ENCODE assay signal across 9 mouse cellular contexts in genomic region chr5:35884262-35884661, GRCm38 (mm10). TPM values are rescaled to one million over a fixed set of nuclear protein-coding genes. Genes with fewer than 3 reads are reported as not detected.
DNase-seq lines count a peak whose midpoint lies in the region; ATAC-seq and TF ChIP-seq lines count a peak whose summit lies in the region.
"Had no signal": no experiment of that assay in that cellular context is flagged by ENCODE, and none has a peak within 500 bp of the region (broad histone marks: within the 10 kb centered on the region; RNA-seq: fewer than 3 reads in every experiment).

No protein-coding gene starts in this region.

- H3K27ac ChIP-seq in forebrain, postnatal 0 days (ENCODE audit: low read depth, low read length) = no peak overlapping the region
- H3K27ac ChIP-seq in limb, embryonic 14.5 days (replicated peaks; ENCODE audit: low read depth, low read length) = no peak overlapping the region
- H3K27ac ChIP-seq in heart, embryonic 11.5 days (ENCODE audit: low read depth, low read length) = no peak overlapping the region
- H3K27ac ChIP-seq: neural tube, embryonic 12.5 days had no signal

- H3K4me3 ChIP-seq in forebrain, postnatal 0 days (ENCODE audit: low read depth, low read length) = no peak overlapping the region
- H3K4me3 ChIP-seq in limb, embryonic 14.5 days (replicated peaks; ENCODE audit: low read length) = no peak overlapping the region
- H3K4me3 ChIP-seq in heart, embryonic 11.5 days (ENCODE audit: low read depth, low read length) = no peak overlapping the region
- H3K4me3 ChIP-seq: neural tube, embryonic 12.5 days had no signal

- TF ChIP-seq POLR2A in limb, embryonic 14.5 days (IDR thresholded peaks at IDR 0.05; ENCODE audit: borderline replicate concordance, extremely low read depth, insufficient read depth, insufficient read length) = no peak

- 0 out of 2 replicates have a peak, but pooled peaks cover 8% of the 10 kb centered on the region for H3K4me1 ChIP-seq in forebrain, postnatal 0 days (ENCODE audit: insufficient read depth)
- H3K4me1 ChIP-seq in limb, embryonic 14.5 days (ENCODE audit: control insufficient read depth, insufficient read depth, low read length) = no peaks in the 10 kb centered on the region
- peaks cover 5% of the 10 kb centered on the region; the same call in 1 of the 2 replicates for H3K4me1 ChIP-seq in heart, embryonic 11.5 days (ENCODE audit: control insufficient read depth, insufficient read depth, low read length)
- H3K4me1 ChIP-seq: neural tube, embryonic 12.5 days had no signal

- TF ChIP-seq CTCF in forebrain, postnatal 0 days (IDR thresholded peaks at IDR 0.05; ENCODE audit: low read depth) = peak; percentile 62

- no peak overlapping the region for H3K4me2 ChIP-seq in forebrain, postnatal 0 days (ENCODE audit: low read depth)
- H3K4me2 ChIP-seq in limb, embryonic 14.5 days (replicated peaks; ENCODE audit: low read depth, low read length, severe bottlenecking) = no peak overlapping the region
- no peak overlapping the region for H3K4me2 ChIP-seq in heart, embryonic 11.5 days
- H3K4me2 ChIP-seq: neural tube, embryonic 12.5 days had no signal

- no peaks in the 10 kb centered on the region for H3K9me3 ChIP-seq in forebrain, postnatal 0 days (ENCODE audit: low read length)
- H3K9me3 ChIP-seq in limb, embryonic 14.5 days (ENCODE audit: control insufficient read depth, low read length) = no peaks in the 10 kb centered on the region
- no peaks in the 10 kb centered on the region for H3K9me3 ChIP-seq in heart, embryonic 11.5 days (replicated peaks; ENCODE audit: control insufficient read depth, low read length)
- H3K9me3 ChIP-seq: neural tube, embryonic 12.5 days had no signal

- no peaks in the 10 kb centered on the region for H3K27me3 ChIP-seq in forebrain, postnatal 0 days (ENCODE audit: insufficient read depth, low read length)
- no peaks in the 10 kb centered on the region for H3K27me3 ChIP-seq in limb, embryonic 14.5 days (ENCODE audit: control insufficient read depth, insufficient read depth, low read length)
- no peaks in the 10 kb centered on the region for H3K27me3 ChIP-seq in heart, embryonic 11.5 days (ENCODE audit: control insufficient read depth, insufficient read depth, low read length)
- H3K27me3 ChIP-seq: neural tube, embryonic 12.5 days had no signal

- peak; percentile 36; the same call in 1 of the 2 replicates for ATAC-seq in forebrain, postnatal 0 days
- no peak for ATAC-seq in limb, embryonic 14.5 days (ENCODE audit: low FRiP score, low read depth)
- ATAC-seq in heart, embryonic 11.5 days (replicated peaks; ENCODE audit: insufficient number of reproducible peaks, low FRiP score, low TSS enrichment) = no peak

- no peaks in the 10 kb centered on the region for H3K36me3 ChIP-seq in forebrain, postnatal 0 days (ENCODE audit: insufficient read depth)
- no peaks in the 10 kb centered on the region for H3K36me3 ChIP-seq in limb, embryonic 14.5 days (ENCODE audit: control insufficient read depth, insufficient read depth, low read length)
- H3K36me3 ChIP-seq in heart, embryonic 11.5 days (ENCODE audit: control insufficient read depth, insufficient read depth, low read length) = no peaks in the 10 kb centered on the region
- H3K36me3 ChIP-seq: neural tube, embryonic 12.5 days had no signal

- DNase-seq in heart, postnatal 14 days = peak; percentile 40 to 66
- DNase-seq in heart, postnatal 25 days (ENCODE audit: low spot score) = no peak
- peak; percentile 41 to 45 for DNase-seq in B cell, adult 2 months
- peak; percentile 90 for DNase-seq in ZHBTc4 (ENCODE audit: low read depth, low spot score)
- peak; percentile 58 for DNase-seq in forebrain, postnatal 0 days
- peak; percentile 19 for DNase-seq in limb, embryonic 14.5 days (ENCODE audit: low spot score)
- peak; percentile 81 for DNase-seq in testis, postnatal 10 days (ENCODE audit: low spot score)

- intact Hi-C loops in heart, postnatal 14 days (cut with DNase I) = no loop called here
- intact Hi-C loops in heart, postnatal 25 days (cut with DNase I) = loop anchor here (10.0 kb wide), 1 partner anchor 511 kb away; the partner anchor contains the start of gene Sorcs2

- 35% methylated on average over 11 of the region's 11 CpGs for WGBS in forebrain, postnatal 0 days
- WGBS in limb, embryonic 14.5 days = 38% methylated on average over 11 of the region's 11 CpGs
- 41% methylated on average over 11 of the region's 11 CpGs for WGBS in heart, embryonic 11.5 days (ENCODE audit: insufficient replicate concordance)

- H3K9ac ChIP-seq in forebrain, postnatal 0 days = no peak overlapping the region
- no peak overlapping the region for H3K9ac ChIP-seq in limb, embryonic 14.5 days (ENCODE audit: low read depth, low read length, severe bottlenecking)
- no peak overlapping the region for H3K9ac ChIP-seq in heart, embryonic 11.5 days (ENCODE audit: low read depth, low read length)
- H3K9ac ChIP-seq: neural tube, embryonic 12.5 days had no signal

RNA-seq across cellular contexts. Expression of gene Afap1, which starts 8.9 kb away (rescaled TPM):
- total RNA-seq in heart, postnatal 14 days (2021) = 10 to 100 TPM; 28.3 to 28.7 TPM
- total RNA-seq in heart, postnatal 25 days (2021) = 10 to 100 TPM; 22.8 to 23.9 TPM
- total RNA-seq in forebrain, postnatal 0 days (2014; rRNA removed) = 44.2 and 48.2 TPM in 2 replicates
- 45.6 and 49.3 TPM in 2 replicates for polyA plus RNA-seq in forebrain, postnatal 0 days (2015; fragmentation: Nextera tagmentation; extraction: Ambion mirVana)
- polyA plus RNA-seq in limb, embryonic 14.5 days (2012; rRNA removed) = 20.4 and 25.6 TPM in 2 replicates
- 19.5 and 21.6 TPM in 2 replicates for polyA plus RNA-seq in limb, embryonic 14.5 days (2014; fragmentation: Nextera tagmentation; extraction: Ambion mirVana)
- 19.9 and 24.8 TPM in 2 replicates for polyA plus RNA-seq in heart, embryonic 11.5 days (2014; fragmentation: Nextera tagmentation; extraction: Ambion mirVana)
